18 mouse cellular contexts compared by ENCODE assay signal in the genomic region with DNA sequence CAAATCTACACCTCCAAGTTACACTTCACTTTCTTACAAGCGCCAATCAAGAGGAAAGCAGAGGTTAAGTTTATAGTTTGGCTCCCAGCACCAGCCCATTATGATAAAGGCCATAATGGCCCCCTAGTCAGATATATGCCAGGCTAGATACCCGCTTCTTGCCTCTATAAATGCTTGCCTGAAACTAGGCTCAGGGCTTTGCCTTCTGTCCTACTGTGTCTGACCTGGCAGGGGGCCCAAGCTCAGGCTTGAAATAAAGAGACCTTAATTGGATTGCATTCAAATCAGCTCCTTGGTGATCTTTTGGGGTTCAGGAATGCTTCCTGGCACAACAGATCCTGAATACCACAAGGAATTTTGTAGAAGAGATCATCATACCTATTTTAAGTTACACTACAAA.
A peak's percentile ranks its signal among the peaks of the same experiment; 100 is the strongest.
DNase-seq lines count a peak whose midpoint lies in the region; ATAC-seq and TF ChIP-seq lines count a peak whose summit lies in the region.
"Had no signal": no experiment of that assay in that cellular context is flagged by ENCODE, and none has a peak within 500 bp of the region (broad histone marks: within the 10 kb centered on the region; RNA-seq: fewer than 3 reads in every experiment).

No protein-coding gene starts in this region.

- H3K9ac ChIP-seq in hindbrain, embryonic 13.5 days = no peak overlapping the region
- H3K9ac ChIP-seq in hindbrain, embryonic 11.5 days (ENCODE audit: low read depth, low read length) = no peak overlapping the region
- no peak overlapping the region for H3K9ac ChIP-seq in midbrain, embryonic 14.5 days (replicated peaks; ENCODE audit: low read length)
- H3K9ac ChIP-seq in midbrain, embryonic 11.5 days (ENCODE audit: low read length) = no peak overlapping the region
- H3K9ac ChIP-seq: embryonic facial prominence, embryonic 12.5 days; forebrain, embryonic 12.5 days; heart, embryonic 13.5 days; hindbrain, embryonic 15.5 days had no signal

- H3K4me2 ChIP-seq in hindbrain, embryonic 13.5 days = no peak overlapping the region
- H3K4me2 ChIP-seq in hindbrain, embryonic 11.5 days (replicated peaks; ENCODE audit: low read depth, low read length) = no peak overlapping the region
- H3K4me2 ChIP-seq in midbrain, embryonic 14.5 days (ENCODE audit: low read length) = no peak overlapping the region
- H3K4me2 ChIP-seq in midbrain, embryonic 11.5 days = no peak overlapping the region
- H3K4me2 ChIP-seq: embryonic facial prominence, embryonic 12.5 days; forebrain, embryonic 12.5 days; heart, embryonic 13.5 days; hindbrain, embryonic 15.5 days had no signal

- no peak for DNase-seq in hindbrain, embryonic 11.5 days (ENCODE audit: low spot score)
- peak; percentile 13 for DNase-seq in midbrain, embryonic 14.5 days
- no peak for DNase-seq in midbrain, embryonic 11.5 days (ENCODE audit: low spot score, missing footprints)
- peak; percentile 10 for DNase-seq in retina, postnatal 1 day
- DNase-seq in retina, embryonic 14.5 days (ENCODE audit: low spot score) = no peak
- DNase-seq in gastrocnemius, postnatal 36 days = no peak
- DNase-seq: adrenal gland, postnatal 10 days; cerebellum, adult 11-12 months; gastrocnemius, adult 2 months; gastrocnemius, postnatal 25 days; heart, adult 11 months; heart, postnatal 36 days had no signal

- H3K9me3 ChIP-seq in hindbrain, embryonic 13.5 days = no peaks in the 10 kb centered on the region
- H3K9me3 ChIP-seq in hindbrain, embryonic 11.5 days (ENCODE audit: control insufficient read depth, low read length) = no peaks in the 10 kb centered on the region
- H3K9me3 ChIP-seq in midbrain, embryonic 14.5 days (ENCODE audit: control insufficient read depth, low read length) = no peaks in the 10 kb centered on the region
- no peaks in the 10 kb centered on the region for H3K9me3 ChIP-seq in midbrain, embryonic 11.5 days (ENCODE audit: control insufficient read depth, low read length)
- H3K9me3 ChIP-seq: embryonic facial prominence, embryonic 12.5 days; forebrain, embryonic 12.5 days; heart, embryonic 13.5 days; hindbrain, embryonic 15.5 days had no signal

- H3K27me3 ChIP-seq in hindbrain, embryonic 13.5 days = no peaks in the 10 kb centered on the region
- H3K27me3 ChIP-seq in hindbrain, embryonic 11.5 days (ENCODE audit: control insufficient read depth, insufficient read depth, low read length) = no peaks in the 10 kb centered on the region
- H3K27me3 ChIP-seq in midbrain, embryonic 14.5 days (ENCODE audit: control insufficient read depth, insufficient read depth, low read length) = no peaks in the 10 kb centered on the region
- H3K27me3 ChIP-seq in midbrain, embryonic 11.5 days (ENCODE audit: control insufficient read depth, insufficient read depth, low read length) = no peaks in the 10 kb centered on the region
- H3K27me3 ChIP-seq: embryonic facial prominence, embryonic 12.5 days; forebrain, embryonic 12.5 days; heart, embryonic 13.5 days; hindbrain, embryonic 15.5 days had no signal

- H3K4me3 ChIP-seq in hindbrain, embryonic 13.5 days = no peak overlapping the region
- H3K4me3 ChIP-seq in hindbrain, embryonic 11.5 days (ENCODE audit: low read depth, low read length) = no peak overlapping the region
- no peak overlapping the region for H3K4me3 ChIP-seq in midbrain, embryonic 14.5 days (replicated peaks; ENCODE audit: low read depth, low read length)
- H3K4me3 ChIP-seq in midbrain, embryonic 11.5 days (ENCODE audit: low read depth, low read length) = no peak overlapping the region
- no peak overlapping the region for H3K4me3 ChIP-seq in embryonic fibroblast, embryonic 13.5 days (ENCODE audit: insufficient read depth, low read length)
- H3K4me3 ChIP-seq: embryonic facial prominence, embryonic 12.5 days; forebrain, embryonic 12.5 days; gastrocnemius, adult 2 months; heart, embryonic 13.5 days; hindbrain, embryonic 15.5 days had no signal

- intact Hi-C loops in gastrocnemius, postnatal 36 days (cut with DNase I) = no loop called here

- H3K4me1 ChIP-seq in hindbrain, embryonic 13.5 days (replicated peaks) = no peaks in the 10 kb centered on the region
- H3K4me1 ChIP-seq in hindbrain, embryonic 11.5 days (replicated peaks; ENCODE audit: control insufficient read depth, insufficient read depth, low read length) = no peaks in the 10 kb centered on the region
- no peaks in the 10 kb centered on the region for H3K4me1 ChIP-seq in midbrain, embryonic 14.5 days (ENCODE audit: control insufficient read depth, insufficient read depth, low read length)
- no peaks in the 10 kb centered on the region for H3K4me1 ChIP-seq in midbrain, embryonic 11.5 days (ENCODE audit: control insufficient read depth, insufficient read depth, low read length)
- H3K4me1 ChIP-seq in embryonic fibroblast, embryonic 13.5 days (ENCODE audit: control insufficient read depth, insufficient read depth, low read length) = no peaks in the 10 kb centered on the region
- H3K4me1 ChIP-seq: embryonic facial prominence, embryonic 12.5 days; forebrain, embryonic 12.5 days; heart, embryonic 13.5 days had no signal

- TF ChIP-seq CTCF in embryonic fibroblast, embryonic 13.5 days (IDR thresholded peaks at IDR 0.05; ENCODE audit: borderline replicate concordance, insufficient read depth, low read length) = no peak

- H3K36me3 ChIP-seq in hindbrain, embryonic 13.5 days = no peaks in the 10 kb centered on the region
- no peaks in the 10 kb centered on the region for H3K36me3 ChIP-seq in hindbrain, embryonic 11.5 days (ENCODE audit: control insufficient read depth, insufficient read depth, low read length)
- H3K36me3 ChIP-seq in midbrain, embryonic 14.5 days (ENCODE audit: control insufficient read depth, insufficient read depth, low read length) = no peaks in the 10 kb centered on the region
- H3K36me3 ChIP-seq in midbrain, embryonic 11.5 days (ENCODE audit: control insufficient read depth, insufficient read depth, low read length) = no peaks in the 10 kb centered on the region
- H3K36me3 ChIP-seq: embryonic facial prominence, embryonic 12.5 days; forebrain, embryonic 12.5 days; heart, embryonic 13.5 days; hindbrain, embryonic 15.5 days had no signal

- 66% methylated on average over 2 of the region's 2 CpGs for WGBS in hindbrain, embryonic 13.5 days
- WGBS in hindbrain, embryonic 11.5 days = 76% methylated on average over 2 of the region's 2 CpGs
- 57% methylated on average over 2 of the region's 2 CpGs for WGBS in midbrain, embryonic 14.5 days
- 58% methylated on average over 2 of the region's 2 CpGs for WGBS in midbrain, embryonic 11.5 days

- no peak overlapping the region for H3K27ac ChIP-seq in hindbrain, embryonic 13.5 days
- H3K27ac ChIP-seq in hindbrain, embryonic 11.5 days (ENCODE audit: low read depth, low read length) = no peak overlapping the region
- H3K27ac ChIP-seq in midbrain, embryonic 14.5 days (replicated peaks; ENCODE audit: low read depth, low read length) = no peak overlapping the region
- H3K27ac ChIP-seq in midbrain, embryonic 11.5 days (ENCODE audit: low read depth, low read length) = no peak overlapping the region
- H3K27ac ChIP-seq in embryonic fibroblast, embryonic 13.5 days (ENCODE audit: insufficient read depth, low read length) = peak overlapping the region; percentile 34; the same call in 1 of the 2 replicates
- H3K27ac ChIP-seq: embryonic facial prominence, embryonic 12.5 days; forebrain, embryonic 12.5 days; gastrocnemius, adult 2 months; heart, embryonic 13.5 days; hindbrain, embryonic 15.5 days had no signal

- TF ChIP-seq POLR2A in embryonic fibroblast, embryonic 13.5 days (IDR thresholded peaks at IDR 0.05; ENCODE audit: low read depth, low read length) = no peak

- ATAC-seq in hindbrain, embryonic 13.5 days (ENCODE audit: low FRiP score) = 0 out of 2 replicates have a peak, but pooled peaks have one; percentile 65
- no peak for ATAC-seq in hindbrain, embryonic 11.5 days (ENCODE audit: low FRiP score)
- ATAC-seq in midbrain, embryonic 14.5 days (ENCODE audit: low FRiP score, low TSS enrichment) = no peak
- ATAC-seq in midbrain, embryonic 11.5 days (ENCODE audit: low FRiP score) = no peak

Comparison
In these comparisons a context has a peak if more than half of its experiments do, and no peak if none do; other contexts are left out.
1. DNase-seq: peak in midbrain, embryonic 14.5 days (single experiment) and retina, postnatal 1 day (single experiment); none in hindbrain, embryonic 11.5 days (single experiment), midbrain, embryonic 11.5 days (single experiment), retina, embryonic 14.5 days (single experiment) and gastrocnemius, postnatal 36 days (0 of 2).